Mouse (Mus musculus) midbrain, embryonic 10.5 days (tissue): ENCODE results near the gene Dnah10. TPM values are rescaled to one million over a fixed set of nuclear protein-coding genes. Genes with fewer than 3 reads are reported as not detected.

Source experiments
- DNase-seq: peaks from one replicate; pipeline ENCODE4 v3.0.0-alpha.2; 2017; ENCODE audit warnings: low spot score
- H3K27ac ChIP-seq: fragments of 300-500 bp; sonication (generic); replicated peaks from 2 replicates; pipeline ENCODE4 v1.5.1; 2016; ENCODE audit warnings: mild to moderate bottlenecking
- H3K27me3 ChIP-seq: fragments of 300-500 bp; sonication (generic); 2 replicates; pipeline ENCODE4 v1.6.1; 2016; ENCODE audit warnings: low read depth, mild to moderate bottlenecking; ENCODE audit not compliant: poor library complexity, severe bottlenecking
- H3K36me3 ChIP-seq: fragments of 300-500 bp; sonication (generic); 2 replicates; pipeline ENCODE4 v1.6.1; 2016; ENCODE audit warnings: mild to moderate bottlenecking, moderate library complexity
- H3K4me1 ChIP-seq: fragments of 300-500 bp; sonication (generic); 2 replicates; pipeline ENCODE4 v1.6.1; 2016
- H3K4me3 ChIP-seq: fragments of 300-500 bp; sonication (generic); 2 replicates; pipeline ENCODE4 v1.5.1; 2016; ENCODE audit warnings: mild to moderate bottlenecking, moderate library complexity
- H3K9me3 ChIP-seq: fragments of 300-500 bp; sonication (generic); replicated peaks from 2 replicates; pipeline ENCODE4 v1.6.1; 2016; ENCODE audit warnings: mild to moderate bottlenecking
- WGBS: fragments of 180-500 bp; shearing (Covaris S2); methylation state at CpG from one replicate; pipeline ENCODE4 v1.1.7; 2016; 5-methylcytosine and 5-hydroxymethylcytosine counted together
- polyA plus RNA-seq: library from polyadenylated mRNA; unstranded; fragments of >200 nt; fragmentation: Nextera tagmentation; extraction: Ambion mirVana; gene quantifications from 2 replicates; pipeline ENCODE4 v1.2.1, GENCODE M21; 2016

The Dnah10 gene
- polyA plus RNA-seq: 0.02 and 0.05 TPM in 2 replicates

GRCm38 (mm10) chr5:124724997-124725396 lies at the start of gene Dnah10:
Gene Dnah10, plus strand, starts transcription at chr5:124725085.
- H3K27me3 ChIP-seq: no peaks in the 10 kb centered on the region
- H3K27ac ChIP-seq: no peak within 1 kb of the TSS
- DNase-seq: peak; percentile 47
- 9% methylated on average over 29 of the region's 29 CpGs for WGBS
- no peaks in the 10 kb centered on the region for H3K9me3 ChIP-seq
- peak within 1 kb of the TSS; percentile 23; the same call in 1 of the 2 replicates for H3K4me3 ChIP-seq
- H3K36me3 ChIP-seq: peaks cover 43% of the 10 kb centered on the region
- H3K4me1 ChIP-seq: peaks cover 14% of the 10 kb centered on the region

GRCm38 (mm10) chr5:124713741-124714140 lies 11.1 kb upstream of the Dnah10 start:
- Histone ChIP-seq H3K36me3 (peaks cover 84% of the 10 kb centered on the region), H3K4me1 (no peaks in the 10 kb centered on the region), H3K27ac (no peak overlapping the region), H3K27me3 (no peaks in the 10 kb centered on the region), H3K4me3 (no peak overlapping the region), H3K9me3 (peaks cover 3% of the 10 kb centered on the region; the same call in 1 of the 2 replicates)
- 91% methylated on average over 5 of the region's 5 CpGs for WGBS
- DNase-seq: no peak

- Histone ChIP-seq H3K4me3 (no peak overlapping the region), H3K4me1 (no peaks in the 10 kb centered on the region), H3K27me3 (no peaks in the 10 kb centered on the region), H3K36me3 (peaks cover 98% of the 10 kb centered on the region), H3K9me3 (peaks cover 3% of the 10 kb centered on the region; the same call in 1 of the 2 replicates), H3K27ac (no peak overlapping the region)
- no peak for DNase-seq
- WGBS: 97% methylated on average over 8 of the region's 8 CpGs
Observed at GRCm38 (mm10) chr5:124715135-124715534, 9.8 kb upstream of the Dnah10 start.

GRCm38 (mm10) chr5:124717969-124718368 lies 6.9 kb upstream of the Dnah10 start:
- no peak for DNase-seq
- no peak overlapping the region for H3K4me3 ChIP-seq
- no peaks in the 10 kb centered on the region for H3K9me3 ChIP-seq
- 94% methylated on average over 11 of the region's 11 CpGs for WGBS
- H3K27me3 ChIP-seq: no peaks in the 10 kb centered on the region
- no peaks in the 10 kb centered on the region for H3K4me1 ChIP-seq
- no peak overlapping the region for H3K27ac ChIP-seq
- peaks cover 98% of the 10 kb centered on the region for H3K36me3 ChIP-seq

- Histone ChIP-seq H3K4me3 (no peak overlapping the region), H3K27me3 (no peaks in the 10 kb centered on the region), H3K4me1 (no peaks in the 10 kb centered on the region), H3K27ac (no peak overlapping the region), H3K36me3 (peaks cover 98% of the 10 kb centered on the region), H3K9me3 (no peaks in the 10 kb centered on the region)
- DNase-seq: no peak
- WGBS: 96% methylated on average over 7 of the region's 7 CpGs
Observed at GRCm38 (mm10) chr5:124718396-124718795, 6.5 kb upstream of the Dnah10 start.

GRCm38 (mm10) chr5:124723125-124723524 lies 1.8 kb upstream of the Dnah10 start:
- 94% methylated on average over 6 of the region's 6 CpGs for WGBS
- no peak overlapping the region for H3K4me3 ChIP-seq
- peaks cover 8% of the 10 kb centered on the region for H3K4me1 ChIP-seq
- H3K27ac ChIP-seq: no peak overlapping the region
- H3K27me3 ChIP-seq: no peaks in the 10 kb centered on the region
- DNase-seq: no peak
- H3K36me3 ChIP-seq: peaks cover 61% of the 10 kb centered on the region
- H3K9me3 ChIP-seq: no peaks in the 10 kb centered on the region

GRCm38 (mm10) chr5:124729662-124730206 lies 4.8 kb downstream of the Dnah10 start:
- no peaks in the 10 kb centered on the region for H3K36me3 ChIP-seq
- H3K27ac ChIP-seq: no peak overlapping the region
- WGBS: 17% methylated on average over 21 of the region's 21 CpGs
- peaks cover 11% of the 10 kb centered on the region for H3K4me1 ChIP-seq
- H3K9me3 ChIP-seq: no peaks in the 10 kb centered on the region
- peak overlapping the region; percentile 38 for H3K4me3 ChIP-seq
- no peaks in the 10 kb centered on the region for H3K27me3 ChIP-seq
- no peak for DNase-seq

- Histone ChIP-seq H3K36me3 (no peaks in the 10 kb centered on the region), H3K4me3 (no peak overlapping the region), H3K4me1 (peaks cover 6% of the 10 kb centered on the region), H3K27ac (no peak overlapping the region), H3K27me3 (no peaks in the 10 kb centered on the region), H3K9me3 (no peaks in the 10 kb centered on the region)
- WGBS: 91% methylated on average over 12 of the region's 12 CpGs
- no peak for DNase-seq
Observed at GRCm38 (mm10) chr5:124733961-124734360, 9.1 kb downstream of the Dnah10 start.

- Histone ChIP-seq H3K36me3 (no peaks in the 10 kb centered on the region), H3K27ac (no peak overlapping the region), H3K27me3 (no peaks in the 10 kb centered on the region), H3K4me1 (no peaks in the 10 kb centered on the region), H3K9me3 (peaks cover 14% of the 10 kb centered on the region), H3K4me3 (no peak overlapping the region)
- 94% methylated on average over 21 of the region's 21 CpGs for WGBS
- DNase-seq: no peak
Observed at GRCm38 (mm10) chr5:124741898-124742599, 17.2 kb downstream of the Dnah10 start.

GRCm38 (mm10) chr5:124743841-124744240 lies 19.0 kb downstream of the Dnah10 start:
- H3K4me3 ChIP-seq: no peak overlapping the region
- no peaks in the 10 kb centered on the region for H3K27me3 ChIP-seq
- no peak overlapping the region for H3K27ac ChIP-seq
- no peak for DNase-seq
- whole genome bisulfite sequencing: 94% methylated on average over 3 of the region's 3 CpGs
- peaks cover 14% of the 10 kb centered on the region for H3K9me3 ChIP-seq
- H3K4me1 ChIP-seq: no peaks in the 10 kb centered on the region
- H3K36me3 ChIP-seq: no peaks in the 10 kb centered on the region

GRCm38 (mm10) chr5:124746220-124746619 lies 21.3 kb downstream of the Dnah10 start:
- Histone ChIP-seq H3K4me3 (no peak overlapping the region), H3K9me3 (peaks cover 9% of the 10 kb centered on the region; the same call in 1 of the 2 replicates), H3K36me3 (no peaks in the 10 kb centered on the region), H3K4me1 (no peaks in the 10 kb centered on the region), H3K27me3 (no peaks in the 10 kb centered on the region), H3K27ac (no peak overlapping the region)
- no peak for DNase-seq
- WGBS: 94% methylated on average over 15 of the region's 15 CpGs

- DNase-seq: no peak
- Histone ChIP-seq H3K4me1 (no peaks in the 10 kb centered on the region), H3K27me3 (no peaks in the 10 kb centered on the region), H3K27ac (no peak overlapping the region), H3K9me3 (no peaks in the 10 kb centered on the region), H3K4me3 (no peak overlapping the region), H3K36me3 (no peaks in the 10 kb centered on the region)
- whole genome bisulfite sequencing: 85% methylated on average over 18 of the region's 18 CpGs
Observed at GRCm38 (mm10) chr5:124748296-124748695, 23.4 kb downstream of the Dnah10 start.

- H3K27me3 ChIP-seq: no peaks in the 10 kb centered on the region
- H3K4me3 ChIP-seq: no peak overlapping the region
- no peaks in the 10 kb centered on the region for H3K9me3 ChIP-seq
- DNase-seq: no peak
- H3K4me1 ChIP-seq: no peaks in the 10 kb centered on the region
- H3K36me3 ChIP-seq: no peaks in the 10 kb centered on the region
- no peak overlapping the region for H3K27ac ChIP-seq
- WGBS: 88% methylated on average over 9 of the region's 9 CpGs
Observed at GRCm38 (mm10) chr5:124751656-124752055, 26.8 kb downstream of the Dnah10 start.
